Mouse (Mus musculus) layer of hippocampus, postnatal 36 days (tissue): Measurements from ENCODE around the gene Slc22a14. TPM values are rescaled to one million over a fixed set of nuclear protein-coding genes. Genes with fewer than 3 reads are reported as not detected.

Experiments
- DNase-seq, 2 experiments: peaks; one replicate each; pipeline ENCODE4 v3.0.0; 2022
- total RNA-seq, 2 experiments: library from RNA; stranded (reverse); gene quantifications; 2 replicates each; pipeline ENCODE4 v1.2.3; 2021

The Slc22a14 gene
- total RNA-seq, 2 experiments from 2014 or later = not detected

DNA sequence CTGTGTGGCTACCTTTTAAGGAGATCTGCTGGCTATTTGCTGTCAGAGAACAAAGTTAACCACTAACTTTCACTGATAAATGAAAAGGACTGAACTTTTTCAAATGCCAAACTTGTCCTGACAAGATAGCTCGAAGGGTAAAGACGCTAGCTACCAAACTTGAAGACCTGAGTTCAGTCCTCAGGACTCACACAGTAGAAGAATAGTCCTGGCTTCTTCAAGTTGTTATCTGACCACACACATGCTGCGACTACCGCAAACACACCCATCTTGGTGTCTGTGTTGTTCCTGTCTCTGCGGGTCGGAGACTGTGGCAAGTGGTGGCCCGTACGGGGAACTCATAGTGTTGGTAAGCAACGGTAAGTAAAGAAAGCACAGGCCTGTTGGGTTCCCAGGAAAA, 161.7 kb downstream of the Slc22a14 start:
- DNase-seq = no peak

DNA sequence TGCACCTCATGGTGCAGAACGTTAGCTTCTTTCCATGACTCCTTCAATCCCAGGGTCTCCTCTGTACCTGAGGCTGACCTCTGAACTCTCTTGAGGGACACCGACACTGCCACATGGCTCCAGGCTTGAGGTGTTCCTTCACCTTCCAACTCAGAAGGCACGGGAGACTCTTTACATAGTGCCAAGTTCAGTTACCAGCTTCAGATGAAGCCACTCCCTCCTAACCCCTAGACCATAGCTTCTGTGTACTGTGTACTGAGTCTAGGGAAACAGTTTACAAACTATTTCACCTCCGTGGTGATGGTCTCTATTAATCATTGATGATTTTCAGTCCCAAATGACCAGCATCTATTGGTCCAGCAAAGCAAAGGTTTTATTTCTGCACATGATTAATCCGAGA, 163.7 kb downstream of the Slc22a14 start:
- no peak for DNase-seq

DNA sequence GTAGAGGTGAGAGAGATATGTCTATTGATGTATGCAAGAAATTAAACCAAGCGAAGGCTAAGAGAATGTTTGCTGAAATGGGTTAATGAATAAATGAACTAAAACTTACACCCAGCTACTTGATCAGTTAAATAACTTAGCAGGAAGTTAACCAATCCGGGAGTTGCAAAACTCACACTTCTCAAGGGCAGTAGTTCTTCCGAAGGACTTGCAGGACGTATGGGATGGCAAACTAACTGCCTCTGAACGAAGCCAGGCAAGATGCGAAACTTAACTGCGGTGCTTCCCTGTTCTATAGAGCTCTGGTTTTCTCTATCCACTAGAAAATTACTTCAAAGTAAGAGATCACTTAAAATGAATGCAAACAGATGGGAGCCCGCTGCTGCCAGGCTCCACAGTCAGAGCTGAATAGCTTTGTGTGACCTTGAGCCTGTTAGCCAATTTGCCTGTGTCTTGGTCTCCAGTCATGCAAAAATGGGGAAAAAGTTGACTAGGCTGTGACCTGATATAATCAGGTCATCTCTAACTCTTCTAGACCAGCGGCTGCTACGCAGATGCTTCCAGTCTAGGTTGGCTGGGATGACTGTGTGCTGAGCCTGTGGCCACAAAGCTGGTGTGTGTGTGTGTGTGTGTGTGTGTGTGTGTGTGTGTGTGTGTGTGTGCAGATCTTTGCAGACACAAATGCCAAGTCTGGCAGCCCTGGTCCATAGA, 166.0 kb downstream of the Slc22a14 start:
- no peak for DNase-seq

DNA sequence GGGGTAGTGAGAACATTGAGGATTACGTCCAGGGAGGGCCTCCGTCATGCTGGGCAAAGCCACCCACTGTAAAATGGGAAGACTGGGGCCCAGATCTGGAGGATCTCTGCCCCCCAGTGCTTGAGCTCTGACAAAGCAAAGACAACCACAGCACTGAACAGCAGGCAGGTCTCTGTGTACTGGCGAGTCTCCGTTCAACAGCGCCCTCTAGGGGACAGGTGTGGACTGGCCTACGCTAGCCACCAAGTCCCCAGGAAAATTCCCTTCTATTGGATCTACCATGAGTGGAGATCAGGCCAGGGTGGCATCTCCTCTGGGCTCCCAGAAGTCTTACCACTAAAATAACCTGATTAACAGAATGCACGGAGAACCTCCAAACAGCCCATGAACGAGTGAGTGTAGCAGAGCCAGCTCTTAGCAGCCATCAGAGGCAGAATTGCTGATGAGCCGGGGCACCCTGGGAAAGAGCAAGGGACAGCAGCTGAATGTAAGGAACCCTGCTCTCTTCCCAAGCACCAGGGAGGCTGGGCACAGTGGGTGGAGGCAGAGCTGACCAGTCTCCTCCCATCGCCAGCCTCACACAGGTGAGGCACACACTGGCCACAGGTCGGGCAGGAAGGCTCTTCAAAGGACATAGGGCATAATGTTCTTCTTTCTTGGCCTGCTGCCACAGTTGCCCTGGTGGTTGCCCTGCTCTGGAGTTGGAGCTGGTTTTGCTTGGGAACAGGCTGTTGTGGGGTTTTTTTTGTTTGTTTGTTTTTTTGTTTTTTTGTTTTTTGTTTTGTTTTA, 173.0 kb downstream of the Slc22a14 start:
- no peak for DNase-seq

DNA sequence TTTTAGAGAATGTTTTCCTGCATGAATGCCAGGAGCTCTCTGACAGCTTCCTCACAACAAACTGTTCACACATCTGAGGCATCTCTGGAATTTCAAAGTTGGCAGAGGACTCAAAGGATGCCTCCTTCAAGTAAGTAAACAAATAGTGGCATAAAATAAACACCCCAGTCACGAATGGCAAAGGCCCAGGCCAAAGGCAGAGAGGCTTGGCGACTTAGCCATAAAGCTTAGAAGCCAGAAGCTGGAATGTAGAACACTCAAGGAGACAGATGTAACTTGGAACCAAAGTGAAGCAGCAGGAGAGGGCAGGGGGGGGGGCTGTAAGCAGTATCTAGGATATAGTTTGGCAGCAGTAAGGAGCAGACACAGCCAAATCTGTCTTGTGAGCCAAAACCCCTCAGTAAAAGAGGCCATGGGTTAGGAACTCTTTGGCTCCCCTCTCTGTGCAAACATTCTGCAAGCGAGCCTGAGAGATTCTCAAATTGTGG, 184.1 kb downstream of the Slc22a14 start:
- DNase-seq = no peak

DNA sequence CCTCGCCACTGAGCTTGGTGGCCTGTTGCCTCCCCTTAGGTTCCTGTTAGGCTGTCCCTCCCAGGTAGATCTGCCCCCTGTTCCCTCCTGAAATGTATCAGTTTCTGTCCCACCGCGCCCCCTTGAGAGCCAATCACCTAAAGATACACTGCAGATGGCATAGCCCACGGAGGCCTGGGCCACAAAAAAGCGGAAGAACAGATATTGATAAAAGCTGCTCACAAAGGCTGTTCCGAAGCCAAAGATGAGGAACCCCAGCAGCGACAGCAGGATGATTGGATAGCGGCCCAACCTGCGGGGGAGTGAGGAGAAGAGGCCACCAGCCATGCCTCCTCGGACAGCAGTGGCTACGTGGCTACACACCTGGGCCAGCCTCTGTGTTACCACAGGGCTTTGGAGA, 186.1 kb downstream of the Slc22a14 start:
- DNase-seq = no peak

DNA sequence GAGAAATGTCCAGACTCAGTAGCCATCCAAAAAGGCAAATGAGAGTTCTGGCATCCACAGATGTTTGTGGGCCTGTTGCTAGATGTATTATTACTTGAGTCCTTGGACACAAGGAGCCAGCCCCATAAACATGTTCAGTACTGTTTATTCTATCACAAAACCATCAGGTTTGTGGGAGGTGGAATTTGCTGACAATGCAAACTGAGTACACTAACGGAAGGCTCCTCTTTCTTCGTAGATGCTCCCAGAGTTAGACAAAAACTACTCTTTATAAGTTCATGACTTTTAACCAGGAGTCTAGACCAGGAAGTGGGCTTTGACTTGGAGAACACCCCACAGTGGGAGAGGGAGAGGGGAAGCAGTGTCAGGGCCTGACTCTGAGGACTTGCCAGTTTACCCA, 197.7 kb downstream of the Slc22a14 start:
- no peak for DNase-seq

DNA sequence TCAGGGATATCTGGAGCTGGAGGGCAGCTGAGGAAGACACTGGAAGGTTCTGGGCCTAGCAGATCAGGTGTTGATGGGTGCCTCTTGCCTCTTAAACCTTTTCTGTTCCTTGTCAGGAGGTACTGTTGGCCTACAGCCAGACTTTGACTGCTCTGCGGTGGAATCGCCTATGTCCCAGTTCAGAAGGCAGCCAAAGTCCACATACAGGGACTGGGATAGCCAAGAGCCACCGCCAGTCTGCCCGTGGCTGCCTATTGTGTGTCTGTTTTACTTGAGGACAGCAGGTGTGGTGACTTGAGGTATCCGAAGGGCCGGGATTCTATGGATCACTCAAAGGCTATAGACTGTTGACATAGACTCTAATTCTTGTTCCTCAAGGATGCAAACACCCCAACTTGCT, 199.8 kb downstream of the Slc22a14 start:
- no peak for DNase-seq

DNA sequence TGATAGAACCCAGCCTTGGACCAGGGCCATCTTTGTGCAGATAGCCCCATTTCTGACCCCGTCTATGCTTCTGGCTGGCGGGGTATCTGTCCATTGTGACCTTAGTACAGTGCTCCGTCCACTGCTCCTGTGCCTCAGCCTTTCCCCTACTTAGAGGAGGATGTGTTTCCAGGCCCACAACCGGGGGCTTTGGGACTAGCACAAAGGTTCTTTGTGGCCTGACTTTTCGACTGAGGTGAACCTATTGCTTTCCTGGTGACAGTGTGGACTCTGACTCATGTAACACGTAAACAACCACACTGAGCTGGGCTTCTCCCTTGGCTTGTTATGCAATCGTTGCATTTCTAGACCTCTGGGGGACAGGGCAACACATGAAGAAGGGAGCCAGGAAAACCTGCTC, 200.6 kb downstream of the Slc22a14 start:
- DNase-seq = no peak

DNA sequence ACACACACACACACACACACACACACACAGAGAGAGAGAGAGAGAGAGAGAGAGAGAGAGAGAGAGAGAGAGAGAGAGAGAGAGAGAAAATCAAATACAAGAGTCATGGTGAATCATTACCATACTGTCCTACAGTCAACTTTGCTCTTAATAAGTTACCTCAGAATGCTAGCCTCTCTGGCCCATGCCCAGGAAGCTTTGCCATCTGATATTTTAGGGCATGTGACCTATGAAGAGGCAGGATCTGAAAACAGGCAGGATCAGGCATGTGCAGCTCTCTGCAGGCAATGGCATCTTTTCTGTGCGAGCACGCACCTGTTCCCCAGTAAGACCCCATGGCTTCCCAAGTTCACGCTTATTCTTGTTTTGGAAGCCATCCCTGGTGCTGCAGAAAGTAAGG, 204.7 kb downstream of the Slc22a14 start:
- DNase-seq = no peak

DNA sequence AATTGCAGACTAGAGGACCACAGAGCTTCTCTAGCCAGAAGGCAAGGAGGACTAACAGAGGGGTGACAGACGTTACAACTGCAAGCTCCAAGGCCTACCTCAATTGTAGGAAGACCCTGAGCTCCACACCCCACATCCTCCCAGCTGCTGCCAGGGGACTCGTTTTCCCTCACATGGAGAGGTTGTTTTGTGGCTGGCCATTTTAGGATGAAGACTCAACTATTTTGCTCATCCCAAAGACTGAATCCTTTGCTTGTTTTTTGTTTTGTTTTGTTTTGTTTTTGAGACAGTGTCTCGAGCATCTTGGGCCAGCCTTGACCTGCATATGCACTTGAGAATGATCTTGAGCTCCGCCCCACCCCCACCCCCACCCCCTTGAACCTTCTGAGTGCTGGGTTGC, 206.5 kb downstream of the Slc22a14 start, which contains the start of gene Gm47289:
Gene Gm47289 (plus strand): TSS at position 301 of the 400 bp plus-strand sequence.
- DNase-seq = no peak

DNA sequence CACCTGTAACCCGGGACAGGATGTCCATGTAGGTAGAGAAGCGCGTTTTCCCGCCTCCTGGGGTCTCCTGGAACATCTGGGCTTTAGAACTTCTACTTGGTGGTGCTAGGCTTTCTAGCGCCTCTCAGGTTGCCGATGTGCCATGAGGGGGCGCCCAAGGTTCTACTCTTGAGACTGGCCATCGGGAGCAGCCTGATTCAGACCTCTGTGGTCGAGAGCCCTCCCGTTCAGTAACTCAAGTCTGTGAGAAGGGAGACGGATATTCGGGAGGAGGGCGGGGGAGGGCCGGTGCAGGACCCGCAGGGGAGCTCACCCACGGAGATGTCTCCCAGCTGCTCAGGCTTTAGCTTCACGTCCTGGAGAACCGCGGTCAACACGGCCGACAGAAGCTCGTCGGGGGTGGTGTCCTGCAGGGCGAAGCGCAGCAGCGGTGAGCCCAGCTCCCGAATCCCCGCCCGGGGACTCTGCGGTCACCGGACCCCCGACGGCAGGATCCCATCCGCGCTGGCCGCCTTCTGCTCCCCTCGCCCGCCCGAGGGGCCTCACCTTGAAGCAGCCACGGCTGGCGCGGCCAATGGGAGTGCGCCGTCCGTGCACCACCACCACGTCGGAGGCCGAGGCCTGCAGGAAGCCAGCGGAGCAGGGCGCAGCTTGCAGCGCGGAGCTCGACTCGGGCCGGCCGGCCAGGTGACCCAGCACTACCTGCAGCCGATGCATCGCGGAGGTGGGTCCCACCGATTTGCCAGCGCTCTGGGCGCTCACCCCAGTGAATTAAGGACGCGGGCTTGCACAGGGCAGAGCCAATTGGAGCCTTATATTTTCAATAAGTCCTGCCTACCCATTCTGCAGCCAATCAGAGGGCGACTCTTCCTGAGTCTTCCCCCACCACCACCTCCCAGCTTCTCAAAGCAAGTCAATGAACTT, 208.8 kb downstream of the Slc22a14 start, which contains the start of gene Acaa1b:
Gene Acaa1b (minus strand): TSS at position 816 of the 924 bp plus-strand sequence.
- DNase-seq = peak; percentile 45 to 46

DNA sequence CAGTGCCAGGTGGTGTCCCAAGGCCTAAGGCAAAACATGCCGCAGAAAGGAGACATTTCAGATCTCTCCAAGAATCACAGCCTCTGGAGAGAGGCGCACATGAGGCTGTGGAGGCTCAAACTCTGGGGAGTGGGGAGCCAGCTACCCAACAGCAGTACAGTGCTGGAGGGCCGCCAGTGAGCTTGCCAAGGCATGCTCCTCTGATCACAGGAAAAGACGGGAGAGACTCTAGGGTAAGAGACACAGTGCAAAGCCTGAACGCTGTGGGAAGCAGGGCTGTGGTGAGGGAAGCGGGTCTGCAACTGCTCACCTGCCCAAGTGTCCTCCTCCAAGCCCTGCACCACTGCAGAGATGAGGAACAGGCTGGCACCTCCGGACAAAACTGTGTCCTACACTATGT, 209.5 kb downstream of the Slc22a14 start:
- no peak for DNase-seq

DNA sequence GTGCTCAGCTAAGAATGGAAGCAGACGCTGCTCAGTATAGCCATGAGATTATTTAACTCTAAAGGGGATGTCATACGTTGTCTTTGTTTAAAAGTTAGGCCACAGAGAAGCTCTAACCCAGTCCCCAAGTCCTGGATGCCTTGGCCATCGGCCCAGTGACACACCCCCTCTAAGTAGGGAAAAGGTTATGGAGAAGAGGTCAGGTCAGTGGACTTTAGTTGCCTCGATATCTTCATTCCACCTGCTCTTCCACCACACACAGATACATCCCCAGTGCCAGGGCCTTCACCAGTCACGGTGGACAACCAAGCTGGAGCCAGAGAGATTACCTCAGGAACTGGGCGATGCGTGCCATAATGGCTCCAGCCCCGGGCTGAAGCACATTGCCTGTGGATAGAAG, 209.9 kb downstream of the Slc22a14 start:
- no peak for DNase-seq

DNA sequence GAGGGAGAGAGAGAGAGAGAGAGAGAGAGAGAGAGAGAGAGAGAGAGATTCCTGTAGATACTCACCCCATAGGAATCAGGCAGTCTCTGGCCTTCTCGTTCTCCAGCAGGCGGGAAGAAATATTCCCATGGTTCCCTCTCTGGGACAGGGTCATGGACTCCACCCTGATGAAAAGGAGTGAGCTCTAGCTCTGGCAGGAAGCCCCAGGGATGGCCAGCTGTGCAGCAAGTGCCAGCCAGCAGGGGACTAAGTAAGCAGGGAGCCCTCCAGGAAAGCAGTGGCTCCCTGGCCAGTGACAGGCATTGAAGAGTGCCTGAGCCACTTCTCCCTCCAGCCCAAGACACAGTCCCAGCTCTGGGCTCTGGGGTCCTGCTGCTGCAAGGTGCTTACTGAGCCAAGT, 213.6 kb downstream of the Slc22a14 start:
- DNase-seq = no peak

DNA sequence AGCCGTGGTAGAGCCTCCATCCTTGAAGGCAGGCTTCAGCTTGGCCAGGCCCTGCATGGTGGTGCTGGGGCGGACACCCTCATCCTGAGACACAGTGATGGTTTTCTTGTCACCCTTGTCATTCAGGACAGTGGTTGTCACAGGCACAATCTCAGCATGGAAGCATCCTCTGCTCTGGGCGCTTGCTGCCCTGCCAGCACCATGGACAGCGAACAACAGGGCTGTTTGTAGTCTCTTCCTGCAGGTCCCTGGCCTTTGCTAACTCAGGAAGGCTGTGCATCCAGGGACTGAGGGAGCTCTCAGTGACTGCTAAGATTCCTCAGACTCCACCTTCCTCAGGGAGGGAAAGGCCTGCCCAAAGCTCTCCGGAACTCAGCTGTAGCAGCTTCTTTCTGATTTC, 215.8 kb downstream of the Slc22a14 start:
- DNase-seq = no peak

DNA sequence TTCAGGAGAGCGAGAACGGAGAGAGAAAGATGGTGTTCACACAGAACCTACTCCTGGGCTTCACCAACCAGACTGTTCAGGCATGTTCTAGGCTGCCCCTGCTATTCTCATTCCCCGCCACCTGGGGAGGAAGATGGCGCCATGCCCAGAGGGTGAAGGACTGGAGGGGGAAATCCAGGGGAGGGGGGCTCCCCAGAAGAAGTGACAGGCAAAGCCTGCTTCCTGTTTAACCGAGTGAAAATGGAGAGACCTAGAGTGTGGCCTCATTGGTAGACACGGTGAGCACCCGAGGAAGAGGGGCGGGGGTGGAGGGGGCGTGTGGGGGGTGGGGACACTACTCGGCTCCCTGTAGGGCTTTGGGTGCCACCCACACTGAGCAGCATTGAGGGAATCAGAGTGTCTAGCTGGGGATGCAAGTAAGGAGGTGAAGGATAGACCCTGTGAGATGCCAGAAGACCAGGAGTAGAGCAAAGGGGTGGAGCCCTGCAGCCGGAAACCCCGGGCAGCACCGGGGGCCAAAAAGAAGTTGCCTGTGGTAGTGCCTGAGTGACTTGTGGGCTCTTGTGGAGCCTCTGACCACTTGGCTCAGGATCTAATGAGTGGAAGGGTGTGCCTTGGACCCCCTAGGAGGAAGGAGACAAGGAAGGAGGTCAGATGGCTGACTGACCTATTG, 219.1 kb downstream of the Slc22a14 start:
- no peak for DNase-seq

DNA sequence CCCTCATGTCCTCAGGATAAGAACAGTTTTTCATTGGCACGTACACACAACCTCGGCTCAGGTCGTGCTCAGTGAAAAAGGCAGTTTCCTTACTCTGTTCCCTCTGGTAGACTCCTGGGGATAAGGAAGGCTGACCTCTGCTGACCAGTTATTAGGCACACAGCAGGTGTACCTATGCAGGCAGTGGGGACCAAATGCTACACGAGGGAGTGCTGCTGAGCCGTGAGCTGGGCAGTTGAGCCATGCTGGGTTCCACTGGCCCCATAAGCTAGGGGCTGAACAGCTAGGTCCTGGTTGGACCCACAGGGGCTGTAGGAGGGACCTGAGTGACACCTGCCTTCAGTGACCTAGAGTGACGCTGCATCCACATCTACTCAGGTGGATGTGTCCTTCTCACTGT, 219.7 kb downstream of the Slc22a14 start:
- DNase-seq = no peak

DNA sequence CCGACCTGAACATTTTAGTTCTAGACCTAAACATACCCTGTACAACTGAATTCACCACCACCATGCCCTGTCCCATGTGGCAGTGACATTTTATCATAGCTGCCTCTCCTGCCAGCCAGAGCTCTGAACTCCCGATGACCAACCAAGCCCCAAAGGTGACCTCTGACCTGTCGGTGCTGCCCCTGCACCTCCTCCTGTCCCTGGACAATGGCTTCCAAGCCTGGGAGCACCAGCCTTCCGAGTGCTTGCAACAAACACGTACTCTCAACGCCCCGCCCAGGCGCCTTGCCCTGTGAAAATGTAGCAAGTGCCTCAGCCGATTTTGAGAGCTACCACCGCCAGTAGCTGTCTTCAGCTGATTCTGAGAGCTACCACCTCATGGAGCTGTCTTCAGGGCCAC, 220.2 kb downstream of the Slc22a14 start:
- DNase-seq = no peak

DNA sequence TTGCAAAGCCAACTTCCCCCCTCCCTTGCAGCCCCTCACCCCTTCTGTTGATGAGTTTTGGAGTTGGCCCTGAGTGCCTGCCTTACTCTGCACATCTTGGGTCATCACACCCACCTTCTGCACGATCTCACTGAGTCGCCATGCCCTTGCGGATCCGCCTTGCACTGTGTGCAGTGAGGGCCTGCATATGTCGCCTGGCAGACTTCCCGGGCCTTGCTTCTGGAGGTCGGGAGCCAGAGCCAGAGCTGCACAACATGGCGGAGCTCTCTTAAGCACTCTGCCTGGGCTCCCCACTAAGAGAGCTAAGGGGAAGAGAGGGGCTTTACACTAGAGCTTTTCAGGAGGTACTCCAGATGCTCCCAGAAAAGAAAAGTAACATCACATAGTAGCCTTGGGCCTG, 220.7 kb downstream of the Slc22a14 start:
- no peak for DNase-seq

DNA sequence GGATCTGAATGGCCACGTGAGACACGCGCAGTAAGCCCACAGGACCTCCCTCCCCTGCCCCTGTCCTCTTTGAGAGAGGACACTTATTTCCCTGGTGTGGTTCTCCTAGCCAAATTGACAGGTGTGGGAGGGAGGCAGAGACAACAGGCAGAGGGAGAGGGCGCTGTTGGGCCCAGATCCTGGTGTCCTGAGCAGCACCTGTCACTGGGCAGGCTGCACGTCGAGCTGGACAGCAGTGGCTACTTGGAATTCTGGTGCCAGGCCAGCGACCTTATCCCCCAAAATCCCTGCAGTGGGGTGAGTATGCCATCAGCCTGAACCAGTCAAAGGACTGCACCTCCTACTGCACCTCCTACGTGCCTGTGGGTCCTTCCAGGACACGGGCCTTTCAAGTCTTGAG, 222.0 kb downstream of the Slc22a14 start:
- DNase-seq = no peak

DNA sequence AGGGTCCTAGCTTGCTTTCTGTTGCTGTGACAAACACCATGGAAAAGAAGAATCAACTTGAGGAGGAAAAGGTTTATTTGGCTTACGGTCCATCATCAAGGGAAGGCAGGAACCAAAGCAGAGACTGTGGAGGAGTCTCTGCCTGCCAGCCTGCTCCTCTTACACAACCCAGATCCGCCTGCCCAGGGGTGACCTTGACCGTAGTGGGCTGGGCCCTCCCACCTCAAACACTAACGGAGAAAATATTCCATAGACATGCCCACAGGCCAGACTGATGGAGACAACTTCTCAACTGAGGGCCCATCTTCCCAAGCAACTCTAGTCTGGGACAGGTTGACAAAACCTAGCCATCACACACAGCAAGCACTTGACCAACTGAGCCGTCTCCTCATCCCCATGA, 223.3 kb downstream of the Slc22a14 start:
- no peak for DNase-seq
